Mouse (Mus musculus): ENCODE data around the gene Xrcc6. TPM values are rescaled to one million over a fixed set of nuclear protein-coding genes. Genes with fewer than 3 reads are reported as not detected.
A peak's percentile ranks its signal among the peaks of the same experiment; 100 is the strongest.

Xrcc6 gene
- polyA plus RNA-seq, 1 experiment: 53.7 TPM

GRCm38 (mm10) chr15:82052544-82052943 is 64.9 kb downstream of the Xrcc6 start:
- Histone ChIP-seq H3ac (ENCODE audit: control insufficient read depth, insufficient read length, low read depth) (no peak overlapping the region), H3K79me2 (ENCODE audit: control insufficient read depth, insufficient read depth) (no peaks in the 10 kb centered on the region), H3K79me3 (ENCODE audit: low read depth) (no peaks in the 10 kb centered on the region), H3K4me3 (ENCODE audit: insufficient read depth, poor library complexity, severe bottlenecking) (no peak overlapping the region), H3K27me3 (ENCODE audit: control insufficient read depth, insufficient read depth, insufficient read length) (peaks cover 4% of the 10 kb centered on the region), H3K36me3 (ENCODE audit: control insufficient read depth, insufficient read depth) (no peaks in the 10 kb centered on the region)
- TF ChIP-seq USF1 (IDR thresholded peaks at IDR 0.05; ENCODE audit: low read depth) (peak; percentile 82), MAX (IDR thresholded peaks at IDR 0.05) (no peak)

GRCm38 (mm10) chr15:82058719-82059201 is 71.1 kb downstream of the Xrcc6 start, which contains the start of gene 4930407I10Rik:
Gene 4930407I10Rik, plus strand, starts transcription at chr15:82059151.
- no peaks in the 10 kb centered on the region for H3K79me2 ChIP-seq (ENCODE audit: control insufficient read depth, insufficient read depth)
- TF ChIP-seq MYOD1 (IDR thresholded peaks at IDR 0.05; ENCODE audit: control insufficient read depth, insufficient read length, low read depth) (no peak), CTCF (IDR thresholded peaks at IDR 0.05; ENCODE audit: control insufficient read depth, insufficient read depth, insufficient read length) (no peak), FOSL1 (IDR thresholded peaks at IDR 0.05; ENCODE audit: insufficient read depth, low read length, poor library complexity, severe bottlenecking) (no peak), MAX (IDR thresholded peaks at IDR 0.05) (no peak), USF1 (IDR thresholded peaks at IDR 0.05; ENCODE audit: low read depth) (no peak), MYOG (IDR thresholded peaks at IDR 0.05; ENCODE audit: control insufficient read depth, extremely low read depth, insufficient read length) (no peak), CEBPB (IDR thresholded peaks at IDR 0.05; ENCODE audit: low read depth) (no peak)
- H3K36me3 ChIP-seq (ENCODE audit: control insufficient read depth, insufficient read depth): no peaks in the 10 kb centered on the region
- H3ac ChIP-seq (ENCODE audit: control insufficient read depth, insufficient read length, low read depth): no peak within 1 kb of the TSS
- H3K79me3 ChIP-seq (ENCODE audit: low read depth): no peaks in the 10 kb centered on the region
- H3K4me3 ChIP-seq (ENCODE audit: insufficient read depth, poor library complexity, severe bottlenecking): no peak within 1 kb of the TSS
- H3K27me3 ChIP-seq (ENCODE audit: control insufficient read depth, insufficient read depth, insufficient read length): peaks cover 37% of the 10 kb centered on the region

- peak overlapping the region; percentile 1 for H3ac ChIP-seq (ENCODE audit: control insufficient read depth, insufficient read length, low read depth)
- no peak overlapping the region for H3K4me3 ChIP-seq (ENCODE audit: insufficient read depth, poor library complexity, severe bottlenecking)
- H3K27me3 ChIP-seq (ENCODE audit: control insufficient read depth, insufficient read depth, insufficient read length): peaks cover 53% of the 10 kb centered on the region
- TF ChIP-seq USF1 (IDR thresholded peaks at IDR 0.05; ENCODE audit: low read depth) (no peak), MYOD1 (IDR thresholded peaks at IDR 0.05; ENCODE audit: control insufficient read depth, insufficient read length, low read depth) (no peak), CEBPB (IDR thresholded peaks at IDR 0.05; ENCODE audit: low read depth) (no peak), FOSL1 (IDR thresholded peaks at IDR 0.05; ENCODE audit: insufficient read depth, low read length, poor library complexity, severe bottlenecking) (no peak), MAX (IDR thresholded peaks at IDR 0.05) (no peak), MYOG (IDR thresholded peaks at IDR 0.05; ENCODE audit: control insufficient read depth, extremely low read depth, insufficient read length) (no peak), CTCF (IDR thresholded peaks at IDR 0.05; ENCODE audit: control insufficient read depth, insufficient read depth, insufficient read length) (no peak)
- H3K79me2 ChIP-seq (ENCODE audit: control insufficient read depth, insufficient read depth): no peaks in the 10 kb centered on the region
- H3K36me3 ChIP-seq (ENCODE audit: control insufficient read depth, insufficient read depth): no peaks in the 10 kb centered on the region
- H3K79me3 ChIP-seq (ENCODE audit: low read depth): no peaks in the 10 kb centered on the region
Measured at GRCm38 (mm10) chr15:82063909-82064308, 76.3 kb downstream of the Xrcc6 start.

- Histone ChIP-seq H3ac (ENCODE audit: control insufficient read depth, insufficient read length, low read depth) (no peak overlapping the region), H3K36me3 (ENCODE audit: control insufficient read depth, insufficient read depth) (no peaks in the 10 kb centered on the region), H3K79me3 (ENCODE audit: low read depth) (no peaks in the 10 kb centered on the region), H3K27me3 (ENCODE audit: control insufficient read depth, insufficient read depth, insufficient read length) (peaks cover 51% of the 10 kb centered on the region), H3K79me2 (ENCODE audit: control insufficient read depth, insufficient read depth) (no peaks in the 10 kb centered on the region), H3K4me3 (ENCODE audit: insufficient read depth, poor library complexity, severe bottlenecking) (no peak overlapping the region)
- TF ChIP-seq CTCF (IDR thresholded peaks at IDR 0.05; ENCODE audit: control insufficient read depth, insufficient read depth, insufficient read length) (peak; percentile 47), MAX (IDR thresholded peaks at IDR 0.05) (no peak)
Measured at GRCm38 (mm10) chr15:82065511-82065910, 77.9 kb downstream of the Xrcc6 start.

- no peak within 1 kb of the TSS for H3K4me3 ChIP-seq (ENCODE audit: insufficient read depth, poor library complexity, severe bottlenecking)
- H3K27me3 ChIP-seq (ENCODE audit: control insufficient read depth, insufficient read depth, insufficient read length): peaks cover 42% of the 10 kb centered on the region
- H3K79me2 ChIP-seq (ENCODE audit: control insufficient read depth, insufficient read depth): no peaks in the 10 kb centered on the region
- no peak within 1 kb of the TSS for H3ac ChIP-seq (ENCODE audit: control insufficient read depth, insufficient read length, low read depth)
- H3K36me3 ChIP-seq (ENCODE audit: control insufficient read depth, insufficient read depth): no peaks in the 10 kb centered on the region
- no peak for TF ChIP-seq USF1 (IDR thresholded peaks at IDR 0.05; ENCODE audit: low read depth)
- TF ChIP-seq MYOD1 (IDR thresholded peaks at IDR 0.05; ENCODE audit: control insufficient read depth, insufficient read length, low read depth): no peak
- no peak for TF ChIP-seq MAX (IDR thresholded peaks at IDR 0.05)
- TF ChIP-seq FOSL1 (IDR thresholded peaks at IDR 0.05; ENCODE audit: insufficient read depth, low read length, poor library complexity, severe bottlenecking): no peak
- TF ChIP-seq MYOG (IDR thresholded peaks at IDR 0.05; ENCODE audit: control insufficient read depth, extremely low read depth, insufficient read length): no peak
- TF ChIP-seq CTCF (IDR thresholded peaks at IDR 0.05; ENCODE audit: control insufficient read depth, insufficient read depth, insufficient read length): no peak
- no peak for TF ChIP-seq CEBPB (IDR thresholded peaks at IDR 0.05; ENCODE audit: low read depth)
- H3K79me3 ChIP-seq (ENCODE audit: low read depth): no peaks in the 10 kb centered on the region
Measured at GRCm38 (mm10) chr15:82069898-82070297, 82.3 kb downstream of the Xrcc6 start, which contains the start of gene Mei1. Gene Mei1, plus strand, starts transcription at chr15:82069996.

- H3K36me3 ChIP-seq (ENCODE audit: control insufficient read depth, insufficient read depth): no peaks in the 10 kb centered on the region
- H3K79me2 ChIP-seq (ENCODE audit: control insufficient read depth, insufficient read depth): no peaks in the 10 kb centered on the region
- H3K27me3 ChIP-seq (ENCODE audit: control insufficient read depth, insufficient read depth, insufficient read length): peaks cover 40% of the 10 kb centered on the region
- no peak overlapping the region for H3ac ChIP-seq (ENCODE audit: control insufficient read depth, insufficient read length, low read depth)
- H3K4me3 ChIP-seq (ENCODE audit: insufficient read depth, poor library complexity, severe bottlenecking): no peak overlapping the region
- TF ChIP-seq MYOD1 (IDR thresholded peaks at IDR 0.05; ENCODE audit: control insufficient read depth, insufficient read length, low read depth) (no peak), CTCF (IDR thresholded peaks at IDR 0.05; ENCODE audit: control insufficient read depth, insufficient read depth, insufficient read length) (no peak), USF1 (IDR thresholded peaks at IDR 0.05; ENCODE audit: low read depth) (no peak), FOSL1 (IDR thresholded peaks at IDR 0.05; ENCODE audit: insufficient read depth, low read length, poor library complexity, severe bottlenecking) (no peak), MAX (IDR thresholded peaks at IDR 0.05) (no peak), MYOG (IDR thresholded peaks at IDR 0.05; ENCODE audit: control insufficient read depth, extremely low read depth, insufficient read length) (no peak), CEBPB (IDR thresholded peaks at IDR 0.05; ENCODE audit: low read depth) (no peak)
- H3K79me3 ChIP-seq (ENCODE audit: low read depth): no peaks in the 10 kb centered on the region
Measured at GRCm38 (mm10) chr15:82071816-82072469, 84.3 kb downstream of the Xrcc6 start.

All from C2C12 (cell line).